Mouse (Mus musculus): ENCODE data around the gene Hsd17b1.
A peak's percentile ranks its signal among the peaks of the same experiment; 100 is the strongest.
"Not testable (repeated sequence)": the region's sequence is repeated elsewhere in the genome, so short reads cannot be mapped to it uniquely, and the experiment has no call there.

Hsd17b1 gene

DNA sequence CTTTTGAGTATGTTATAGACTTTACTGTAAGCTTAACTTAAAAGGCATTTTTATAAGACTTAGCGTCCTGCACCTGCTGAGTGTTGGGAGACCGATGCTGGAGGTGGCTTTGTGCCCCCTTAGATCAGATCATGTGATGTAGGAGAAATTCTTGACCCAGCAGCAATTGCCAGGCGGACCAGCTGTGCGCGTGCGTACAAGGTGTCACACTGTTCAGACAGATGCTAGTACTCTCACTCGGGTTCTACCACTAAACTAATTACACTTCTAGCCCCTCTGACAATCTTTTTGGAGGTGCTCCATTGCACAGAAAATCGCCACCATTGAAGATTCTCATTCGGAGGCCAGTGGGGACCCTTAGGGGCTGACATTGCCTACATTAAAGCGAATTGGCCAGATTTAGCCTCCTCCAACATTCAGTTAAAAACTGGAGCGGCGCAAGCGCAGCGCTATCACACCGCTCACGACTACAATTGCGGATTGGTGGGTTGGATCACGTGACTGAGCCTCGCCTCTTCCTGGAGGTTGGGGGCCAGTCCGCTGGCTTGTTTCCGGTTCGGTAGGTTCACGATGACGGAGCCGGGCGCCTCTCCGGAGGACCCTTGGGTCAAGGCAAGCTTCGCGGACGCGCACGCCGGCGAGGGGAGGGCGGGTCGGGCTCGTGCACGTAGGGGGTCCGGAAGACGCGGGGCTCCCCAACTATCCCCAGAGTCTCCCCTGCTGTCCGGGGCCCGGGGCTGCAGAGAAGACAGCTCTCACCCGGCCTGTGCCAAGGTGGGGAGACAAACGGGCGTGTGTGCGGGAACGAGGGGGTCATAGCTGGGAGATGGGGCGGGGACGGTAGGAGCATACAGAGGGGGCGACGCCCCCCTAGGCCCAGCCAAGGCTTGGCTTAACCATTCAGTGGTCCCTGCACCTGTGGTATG lies 8.8 kb downstream of the Hsd17b1 start, which contains the start of gene Mlx:
Mlx (plus strand) TSS at position 522 of the 926 bp plus-strand sequence.
- peak; percentile 92 for DNase-seq

DNA sequence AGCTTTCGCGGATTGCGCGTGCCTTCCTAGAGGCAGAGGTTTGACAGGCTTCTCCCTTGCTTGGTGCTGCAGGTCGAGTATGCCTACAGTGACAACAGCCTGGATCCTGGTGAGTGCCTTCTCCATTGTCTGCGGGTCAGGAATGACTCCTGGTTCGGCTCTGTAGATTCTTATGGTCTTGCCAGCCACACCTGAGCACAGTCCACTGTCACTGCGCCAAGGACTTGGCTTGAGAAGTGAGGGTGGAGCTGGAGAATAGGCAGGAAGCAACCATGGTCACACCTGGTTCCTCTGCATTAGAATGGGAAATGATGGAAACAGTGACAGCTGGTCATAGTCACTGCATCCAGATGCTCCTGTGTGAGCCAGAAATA lies 9.5 kb downstream of the Hsd17b1 start:
- peak; percentile 62 for DNase-seq

DNA sequence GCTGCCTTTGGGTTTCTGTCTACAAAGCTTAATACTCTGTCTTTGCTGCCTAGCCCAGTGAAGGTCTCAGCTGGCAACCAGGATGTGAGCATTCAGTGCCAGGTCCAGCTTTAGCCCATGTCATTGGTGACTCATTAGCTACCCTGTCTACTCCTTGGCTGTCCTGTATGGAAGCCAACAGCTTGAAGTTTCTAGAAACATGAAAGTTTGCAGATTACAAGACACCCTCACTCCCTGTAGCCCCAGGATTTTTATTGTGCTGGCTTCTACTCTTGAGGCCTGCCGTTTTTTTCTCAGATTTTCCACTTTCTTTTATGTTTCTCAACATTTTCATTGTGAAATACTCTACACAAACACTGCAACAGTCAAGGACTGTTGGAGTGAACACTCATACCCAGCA lies 11.7 kb downstream of the Hsd17b1 start:
- DNase-seq: no peak

DNA sequence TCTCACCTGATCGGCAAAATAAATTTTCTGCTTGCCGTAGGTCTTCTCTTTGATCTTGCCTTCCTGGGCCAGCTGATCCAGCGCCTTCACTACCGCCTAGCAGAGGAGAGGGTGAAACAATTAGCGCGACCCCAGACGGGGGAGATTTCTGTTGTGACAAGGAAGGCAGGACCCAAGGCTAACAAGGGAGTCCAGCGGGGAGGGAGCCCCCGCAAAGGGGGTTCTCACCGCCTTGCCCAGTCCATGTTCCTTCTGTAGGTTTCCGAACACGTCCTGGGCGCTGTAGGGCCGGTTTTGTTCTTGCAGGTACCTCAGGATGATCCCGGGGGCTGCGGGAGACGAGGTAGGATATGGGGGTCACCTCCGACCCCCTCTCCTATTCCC lies 16.7 kb downstream of the Hsd17b1 start:
- no peak for DNase-seq

DNA sequence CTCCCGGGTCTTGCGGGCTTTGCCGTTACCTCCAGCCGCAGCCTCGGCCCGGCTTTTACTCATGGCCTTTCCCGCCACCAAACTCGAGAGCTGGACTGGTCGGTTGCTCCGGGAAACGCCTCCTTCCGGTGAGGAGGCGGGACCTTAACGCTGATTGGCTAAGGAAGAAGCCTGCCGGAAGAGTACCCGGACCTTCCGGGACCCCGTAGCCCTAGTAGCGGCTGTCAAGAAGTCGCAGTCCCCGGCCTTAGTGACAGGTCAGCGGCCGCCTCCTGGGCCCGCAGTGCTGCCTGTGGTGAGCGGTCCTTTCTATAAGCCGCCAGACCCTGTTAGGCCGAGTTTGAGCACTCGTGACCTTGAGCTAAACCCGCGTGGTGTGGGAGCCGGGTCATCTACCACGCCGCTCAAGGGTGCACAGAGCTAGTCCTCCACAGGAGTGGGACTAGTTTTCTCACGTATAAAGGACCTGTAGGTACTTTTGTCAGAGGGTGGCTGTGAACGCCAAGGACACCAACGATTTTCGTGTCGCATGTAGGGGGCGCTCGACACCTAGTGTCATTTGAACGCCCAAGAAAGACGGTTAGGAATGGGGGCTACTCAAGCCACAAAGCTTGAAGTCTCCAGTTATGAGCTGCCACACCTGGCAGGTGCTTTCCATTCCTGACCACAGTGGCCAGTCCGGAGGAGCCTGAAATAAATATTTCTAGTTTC lies 17.3 kb downstream of the Hsd17b1 start, which contains the start of gene Psmc3ip:
Psmc3ip (minus strand) TSS at position 123 of the 711 bp plus-strand sequence.
- DNase-seq: peak; percentile 96

DNA sequence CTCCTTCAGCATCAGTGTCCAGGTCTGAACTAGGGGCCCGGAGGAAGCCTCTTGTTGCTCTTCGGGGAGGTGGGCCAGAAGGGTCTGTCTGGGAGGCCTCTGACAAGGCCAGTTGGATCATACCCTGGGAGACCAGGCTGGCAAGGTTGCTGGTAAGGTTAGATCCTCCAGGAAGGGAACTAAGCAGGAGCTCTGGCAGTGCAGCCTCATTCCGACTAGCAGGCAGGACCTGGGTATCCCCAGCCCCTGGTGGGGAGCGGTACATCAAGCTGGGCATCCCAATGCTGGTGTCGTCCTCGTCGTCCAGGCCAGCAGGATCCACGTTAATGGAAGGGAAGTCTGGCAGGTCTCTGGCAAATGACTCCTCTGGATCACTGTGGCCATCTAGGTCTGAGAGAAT lies 20.0 kb downstream of the Hsd17b1 start:
- no peak for DNase-seq

DNA sequence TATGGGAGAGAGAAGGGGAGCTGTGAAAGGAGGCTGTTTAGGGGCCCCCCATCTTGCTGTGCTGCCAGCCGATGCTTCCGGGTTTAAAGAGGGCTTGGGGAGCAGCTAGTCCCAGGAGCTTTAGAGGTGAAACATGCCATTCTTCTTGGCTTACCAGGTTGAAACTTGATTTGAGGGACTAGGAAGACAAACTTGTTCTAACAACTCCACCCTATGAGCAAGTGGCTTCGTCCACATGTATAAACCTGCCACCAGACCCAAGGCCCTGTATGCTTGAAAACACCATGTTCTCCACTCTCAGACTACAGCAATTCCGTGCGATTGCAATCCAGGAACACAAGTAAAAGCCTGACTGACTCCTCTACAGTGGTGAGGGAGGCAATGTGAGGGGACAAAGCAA lies 24.8 kb downstream of the Hsd17b1 start:
- no peak for DNase-seq

DNA sequence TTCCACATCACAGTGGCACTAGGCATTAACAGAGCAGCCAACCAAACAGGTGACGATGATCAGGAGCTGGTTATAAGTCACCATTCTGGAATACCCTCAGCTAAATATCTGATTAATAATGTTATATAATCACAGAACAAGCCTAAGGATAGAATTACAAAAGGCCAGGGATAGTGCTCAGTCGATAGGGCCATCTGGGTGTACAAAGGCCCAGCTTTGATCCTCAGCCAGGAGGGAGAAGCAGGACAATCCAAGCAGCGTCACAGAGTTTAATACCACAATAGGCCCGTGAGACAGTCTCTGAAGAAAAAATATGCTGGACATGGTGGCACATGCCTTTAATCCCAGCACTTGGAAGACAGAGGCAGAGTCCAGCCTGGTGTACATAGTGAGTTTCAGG lies 31.1 kb downstream of the Hsd17b1 start:
- no peak for DNase-seq

DNA sequence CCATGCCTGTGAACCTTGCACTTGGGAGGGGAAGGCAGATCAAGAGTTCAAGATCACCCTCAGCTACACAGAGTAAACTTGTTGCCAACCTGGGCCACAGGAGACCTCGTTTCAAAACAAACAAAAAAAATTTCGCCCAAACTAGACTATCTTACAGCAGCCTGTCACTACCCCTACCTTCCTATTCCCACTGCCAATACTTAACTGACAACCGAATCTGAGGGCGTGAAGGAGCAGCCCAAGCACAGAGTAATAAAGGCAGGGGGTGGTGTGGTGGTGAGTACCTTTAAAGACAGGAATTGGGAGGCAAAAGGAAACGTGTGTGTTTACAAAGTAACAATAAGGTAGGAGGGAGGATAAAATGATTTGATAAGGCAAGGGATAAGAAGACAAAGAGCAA lies 32.5 kb downstream of the Hsd17b1 start:
- DNase-seq: no peak

DNA sequence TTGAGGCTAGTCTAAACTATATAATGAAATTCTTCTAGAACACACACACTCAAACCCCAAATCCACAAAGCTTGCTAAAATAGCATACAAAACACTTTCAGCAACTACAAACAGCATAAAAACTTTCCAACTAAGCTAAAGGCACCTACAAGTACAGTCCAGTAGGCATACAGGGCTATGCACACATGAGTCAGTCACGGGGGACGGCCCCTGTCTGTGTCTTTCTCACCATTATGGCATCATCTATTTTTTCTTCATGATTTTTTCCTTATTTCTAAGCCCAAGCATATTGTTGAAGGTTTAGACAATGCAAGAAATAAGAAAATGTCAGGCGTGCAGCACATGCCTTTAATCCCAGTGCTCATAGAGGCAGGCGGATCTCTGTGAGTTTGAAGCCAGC lies 33.0 kb downstream of the Hsd17b1 start:
- DNase-seq: no peak

DNA sequence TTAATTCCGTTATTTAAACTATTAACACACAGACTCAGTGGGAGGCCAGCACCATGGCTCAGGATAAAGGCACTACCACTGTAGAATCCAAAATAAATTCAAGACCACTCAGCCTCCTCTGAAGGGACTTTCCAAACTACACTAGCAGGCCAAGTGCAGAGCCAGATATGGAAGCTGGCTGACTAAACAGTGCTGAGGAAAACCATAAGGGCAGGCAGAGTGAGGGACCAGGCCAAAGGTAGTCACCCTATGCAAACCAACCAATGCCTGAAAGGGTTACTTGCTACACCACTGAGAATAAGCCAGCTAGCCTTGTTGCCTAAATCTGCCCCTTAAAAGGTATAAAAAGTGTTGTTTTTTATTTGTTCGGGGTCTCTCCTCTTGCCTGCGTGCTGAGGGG lies 34.0 kb downstream of the Hsd17b1 start:
- no peak for DNase-seq

DNA sequence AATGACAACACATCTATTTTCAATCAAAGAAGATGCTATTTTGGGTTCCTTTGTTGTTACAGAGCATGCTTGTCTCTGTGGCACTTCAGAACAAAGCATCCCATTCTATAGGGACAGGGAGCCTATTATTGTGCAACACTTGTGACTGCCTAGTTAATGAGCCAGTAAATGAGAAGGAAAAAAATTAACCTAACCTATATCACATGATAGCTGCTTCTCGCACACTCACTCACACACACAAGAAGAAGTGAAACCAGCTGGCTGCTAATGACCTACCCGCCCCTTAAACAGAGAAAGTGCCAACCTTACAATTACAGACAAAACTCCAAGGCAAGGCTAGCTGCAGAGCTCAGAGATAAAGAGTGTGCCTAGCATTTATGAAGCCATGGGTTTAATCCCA lies 37.4 kb downstream of the Hsd17b1 start:
- DNase-seq: no peak

DNA sequence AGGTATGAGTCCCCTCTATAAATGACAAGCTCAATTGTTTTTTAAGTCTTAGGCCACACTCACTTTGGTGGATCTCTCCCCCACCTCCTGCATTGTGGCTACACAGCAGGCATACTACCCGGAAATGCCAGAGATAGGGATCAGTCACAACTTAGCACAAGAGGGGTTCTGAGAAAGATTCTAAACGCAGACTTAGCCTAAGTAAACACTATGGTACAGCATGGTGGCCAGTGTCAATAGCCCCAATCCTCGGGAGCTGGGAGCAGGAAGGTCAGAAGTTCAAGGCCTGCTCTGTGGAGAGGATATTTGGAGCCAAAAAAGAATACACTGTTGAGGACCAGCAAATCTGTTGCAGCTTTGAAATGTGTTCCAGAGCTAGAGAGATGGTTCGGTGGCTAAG lies 39.9 kb downstream of the Hsd17b1 start:
- no peak for DNase-seq

DNA sequence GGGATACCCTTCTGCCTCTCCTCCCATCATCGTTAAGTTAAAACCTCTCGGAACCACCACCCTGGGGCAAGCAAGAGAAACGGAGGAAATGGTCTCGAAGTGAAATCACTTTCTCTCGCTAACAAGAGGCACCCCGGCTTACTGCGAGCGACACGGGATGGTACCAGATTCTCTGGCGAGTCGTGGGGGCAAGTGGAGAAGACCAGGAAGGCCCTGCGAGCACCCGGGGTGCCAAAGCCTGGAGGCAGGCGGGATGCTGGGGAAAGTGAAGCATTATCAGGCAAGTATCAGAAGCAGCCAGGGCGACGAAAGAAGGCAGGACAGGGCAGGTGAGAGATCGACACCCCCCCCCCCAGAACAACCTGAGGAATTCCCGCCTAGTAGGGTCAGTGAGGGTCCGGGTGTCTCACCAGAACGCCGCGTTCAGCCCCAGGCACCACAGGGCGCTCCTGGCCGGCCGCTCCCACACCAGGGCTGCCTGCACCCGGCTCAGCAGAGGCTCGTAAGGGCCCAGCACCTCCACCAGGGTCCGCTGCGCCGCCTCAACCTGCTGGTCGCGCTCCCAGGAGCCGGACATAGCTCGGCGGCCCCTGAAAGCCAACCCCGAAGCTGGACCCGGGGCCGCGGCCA lies 41.0 kb downstream of the Hsd17b1 start:
- no peak for DNase-seq

DNA sequence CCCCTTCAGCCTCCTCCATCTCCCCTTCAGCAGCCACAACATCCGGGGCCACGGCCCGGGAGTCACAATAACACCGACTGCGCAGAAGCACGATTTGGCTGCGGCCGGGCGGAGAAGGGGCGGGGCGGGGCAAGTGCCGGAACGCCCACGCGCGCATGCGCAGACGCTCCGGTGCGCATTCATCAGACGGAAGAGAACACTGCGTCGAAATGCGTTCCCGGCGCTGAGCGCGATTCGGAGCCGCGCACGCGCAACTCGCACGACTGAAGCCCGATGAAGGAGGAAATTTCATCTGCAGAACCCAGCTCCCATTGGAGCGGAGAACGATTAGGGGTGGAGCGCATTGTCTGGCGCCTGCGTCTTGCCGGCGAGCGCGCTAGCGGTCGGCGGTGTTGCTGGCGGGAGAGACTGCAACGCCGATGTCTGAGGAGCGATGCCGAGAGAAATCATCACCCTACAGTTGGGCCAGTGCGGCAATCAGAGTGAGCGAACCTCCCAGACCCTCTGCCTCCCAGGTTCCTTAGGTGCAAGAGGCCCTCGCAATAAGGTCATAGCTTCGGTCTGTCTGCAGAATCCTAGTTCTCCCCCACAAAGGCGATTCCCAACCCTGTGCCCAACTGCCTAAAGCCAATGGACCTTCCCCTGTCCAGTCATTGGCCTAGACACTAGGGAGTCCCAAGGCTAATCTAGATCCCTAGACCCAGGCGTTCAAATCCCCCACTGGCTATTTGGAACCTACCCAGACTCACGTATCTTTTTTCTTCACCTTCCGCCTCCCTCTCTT lies 41.7 kb downstream of the Hsd17b1 start, which contains the start of the genes Retreg3 and Tubg1:
Retreg3 (minus strand) TSS at position 133 of the 784 bp plus-strand sequence.
Tubg1 (plus strand) TSS at position 178 of the 784 bp plus-strand sequence.
- DNase-seq: peak; percentile 98

DNA sequence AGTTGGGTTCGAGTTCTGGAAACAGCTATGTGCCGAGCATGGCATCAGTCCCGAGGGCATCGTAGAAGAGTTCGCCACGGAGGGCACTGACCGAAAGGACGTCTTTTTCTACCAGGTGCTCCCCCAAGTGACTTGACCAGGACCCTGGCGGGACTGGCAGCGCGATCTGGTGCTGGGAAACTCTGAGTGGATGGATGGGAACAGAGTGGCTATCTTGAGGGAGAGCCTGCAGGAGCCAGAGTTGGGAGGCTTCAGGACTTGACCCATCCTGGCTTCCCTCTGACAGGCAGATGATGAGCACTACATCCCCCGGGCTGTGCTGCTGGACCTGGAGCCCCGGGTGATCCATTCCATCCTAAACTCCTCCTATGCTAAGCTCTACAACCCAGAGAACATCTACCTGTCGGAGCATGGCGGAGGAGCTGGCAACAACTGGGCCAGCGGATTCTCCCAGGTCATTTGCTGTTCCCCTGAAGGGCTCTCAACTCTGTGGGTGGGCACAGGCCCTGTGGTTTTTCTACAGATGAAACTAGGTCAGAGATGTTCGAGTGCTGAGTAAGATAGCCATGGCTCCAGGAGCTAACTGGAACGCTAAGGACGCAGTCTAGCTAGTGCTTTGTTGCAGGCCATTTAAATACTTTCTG lies 42.5 kb downstream of the Hsd17b1 start:
- no peak for DNase-seq

DNA sequence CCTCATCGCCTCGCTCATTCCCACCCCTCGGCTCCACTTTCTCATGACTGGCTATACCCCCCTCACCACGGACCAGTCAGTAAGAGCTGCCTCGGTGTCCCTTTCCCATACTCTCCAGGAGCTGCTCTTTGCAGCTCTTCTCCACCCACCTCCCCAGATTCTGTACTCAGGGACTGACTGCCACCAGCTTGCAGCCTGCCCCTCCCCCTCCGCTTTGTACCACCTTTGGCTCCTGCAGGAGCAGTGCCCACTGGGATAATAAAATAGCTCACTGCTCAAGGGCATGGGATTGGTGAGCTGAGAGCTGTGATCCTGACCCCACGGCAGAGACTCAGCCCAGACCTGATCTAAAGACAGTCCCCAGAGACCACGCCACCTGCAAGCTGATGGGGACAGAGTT lies 46.3 kb downstream of the Hsd17b1 start:
- not testable (repeated sequence) for DNase-seq

DNA sequence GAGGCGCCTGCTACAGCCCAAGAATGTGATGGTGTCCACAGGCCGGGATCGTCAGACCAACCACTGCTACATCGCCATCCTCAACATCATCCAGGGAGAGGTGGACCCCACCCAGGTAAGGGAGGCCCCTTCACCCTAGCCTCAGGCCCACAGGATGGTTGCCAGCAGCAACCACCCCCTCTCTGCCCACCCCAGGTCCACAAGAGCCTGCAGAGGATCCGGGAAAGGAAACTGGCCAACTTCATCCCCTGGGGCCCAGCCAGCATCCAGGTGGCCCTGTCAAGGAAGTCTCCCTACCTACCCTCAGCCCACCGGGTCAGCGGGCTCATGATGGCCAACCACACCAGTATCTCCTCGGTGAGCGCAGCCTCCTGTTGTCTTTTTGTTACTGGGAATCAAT lies 46.8 kb downstream of the Hsd17b1 start:
- DNase-seq: not testable (repeated sequence)

DNA sequence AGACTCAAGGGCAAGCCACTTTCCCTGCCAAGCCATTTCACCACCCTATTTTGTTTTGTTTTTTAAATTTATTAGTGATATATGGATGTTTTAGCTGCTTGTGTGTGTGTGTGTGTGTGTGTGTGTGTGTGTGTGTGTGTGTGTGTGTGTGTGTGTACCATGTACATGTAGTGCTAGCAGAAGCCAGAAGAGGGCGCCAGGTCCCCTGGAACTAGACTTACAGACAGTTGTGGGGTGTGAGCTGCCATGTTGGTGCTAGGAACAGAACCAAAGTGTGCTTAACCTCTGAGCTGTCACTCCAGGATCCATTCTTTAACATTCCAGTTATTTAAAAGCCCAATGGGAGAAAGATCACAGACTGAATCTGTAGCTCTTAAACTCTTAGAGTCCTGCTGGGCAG lies 48.9 kb downstream of the Hsd17b1 start:
- no peak for DNase-seq

DNA sequence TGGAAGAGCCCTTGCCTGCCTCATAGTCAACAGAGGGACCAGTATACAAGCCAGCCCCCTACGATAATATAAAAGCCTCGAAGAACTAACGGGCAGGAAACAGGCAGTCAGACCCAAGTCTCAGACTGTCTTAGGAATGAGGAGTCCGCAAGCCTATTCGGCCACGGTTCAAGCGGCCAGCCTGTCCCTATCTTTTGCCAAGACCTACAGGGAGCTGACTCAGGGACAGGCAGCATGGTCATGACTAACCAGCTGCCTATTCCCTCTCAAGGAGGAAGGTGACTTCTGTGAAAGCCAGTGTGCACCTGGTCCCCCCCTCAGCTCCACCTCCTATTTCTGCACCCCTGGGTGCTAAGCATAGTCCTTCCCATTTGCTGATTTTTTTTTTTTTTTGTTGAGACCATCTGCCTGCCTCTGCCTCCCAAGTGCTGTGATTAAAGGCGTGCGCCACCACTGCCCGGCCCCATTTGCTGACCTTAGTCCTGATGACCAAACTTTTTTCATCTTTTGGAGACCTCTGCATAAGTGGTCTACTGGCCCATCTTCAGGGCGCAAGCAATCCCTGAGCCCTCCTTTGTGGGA lies 50.9 kb downstream of the Hsd17b1 start:
- no peak for DNase-seq

Measured in kidney, adult 11 months (tissue).